Comparison of ENCODE assay signal across 18 mouse cellular contexts in genomic region chr1:52161151-52161550, GRCm38 (mm10).
"Had no signal": no experiment of that assay in that cellular context is flagged by ENCODE, and none has a peak within 500 bp of the region (broad histone marks: within the 10 kb centered on the region; RNA-seq: fewer than 3 reads in every experiment).

No protein-coding gene starts in this region.

- DNase-seq: kidney, adult 9 months; kidney, postnatal 36 days; layer of hippocampus, adult 9-11 months; liver; liver, embryonic 13.5 days; liver, postnatal 0 days; lung, postnatal 14 days; thymus, adult 18-20 months; thymus, postnatal 14 days had no signal

- ATAC-seq: liver, postnatal 0 days; midbrain, embryonic 15.5 days had no signal

- H3K9me3 ChIP-seq: liver, embryonic 13.5 days; lung, embryonic 15.5 days; megakaryocyte, embryonic 14.5 days; midbrain, embryonic 15.5 days; neural tube, embryonic 12.5 days; stomach, embryonic 15.5 days had no signal

- H3K4me1 ChIP-seq: liver, embryonic 13.5 days; lung, embryonic 15.5 days; midbrain, embryonic 15.5 days; neural tube, embryonic 12.5 days; stomach, embryonic 15.5 days had no signal

- H3K27me3 ChIP-seq: limb, embryonic 12.5 days; liver, embryonic 13.5 days; lung, embryonic 15.5 days; megakaryocyte, embryonic 14.5 days; midbrain, embryonic 15.5 days; neural tube, embryonic 12.5 days; stomach, embryonic 15.5 days had no signal

- H3K36me3 ChIP-seq: midbrain, embryonic 15.5 days; stomach, embryonic 15.5 days had no signal

- H3K9ac ChIP-seq: limb, embryonic 12.5 days; liver, embryonic 13.5 days; liver, postnatal 0 days; lung, embryonic 15.5 days; midbrain, embryonic 15.5 days; neural tube, embryonic 12.5 days; stomach, embryonic 15.5 days had no signal

- H3K4me3 ChIP-seq: limb, embryonic 12.5 days; liver, embryonic 13.5 days; lung, embryonic 15.5 days; megakaryocyte, embryonic 14.5 days; midbrain, embryonic 15.5 days; neural tube, embryonic 12.5 days; stomach, embryonic 15.5 days had no signal

- H3K4me2 ChIP-seq: limb, embryonic 12.5 days; liver, embryonic 13.5 days; lung, embryonic 15.5 days; midbrain, embryonic 11.5 days; midbrain, embryonic 15.5 days; neural tube, embryonic 12.5 days; stomach, embryonic 15.5 days had no signal

- H3K27ac ChIP-seq: kidney, postnatal 0 days; limb, embryonic 12.5 days; liver, embryonic 13.5 days; lung, embryonic 15.5 days; macrophage; midbrain, embryonic 15.5 days; neural tube, embryonic 12.5 days; stomach, embryonic 15.5 days had no signal
